Mouse (Mus musculus): ENCODE data around the gene Syndig1.

GRCm38 (mm10) chr2:149923561-149923960 is 94.5 kb downstream of the Syndig1 start:
- TF ChIP-seq POLR2A (IDR thresholded peaks at IDR 0.05; ENCODE audit: control insufficient read depth in 1 of 2, insufficient read depth in 1 of 2, low read depth in 1 of 2, low read length in 2 of 2, poor library complexity in 1 of 2) (no peak), RCOR1 (IDR thresholded peaks at IDR 0.05; ENCODE audit: low read depth, low read length) (no peak), CTCF (IDR thresholded peaks at IDR 0.05 in 2 of 3, conservative IDR thresholded peaks at IDR 0.05 in 1 of 3; ENCODE audit: control insufficient read depth in 1 of 3, insufficient read depth in 1 of 3, low read depth in 2 of 3, low read length in 3 of 3, poor library complexity in 1 of 3, severe bottlenecking in 1 of 3) (no peak), MYB (IDR thresholded peaks at IDR 0.05; ENCODE audit: low read depth, low read length) (no peak), GATA1 (IDR thresholded peaks at IDR 0.05; ENCODE audit: low read depth, low read length) (no peak), MXI1 (IDR thresholded peaks at IDR 0.05; ENCODE audit: low read depth, low read length) (no peak), EP300 (IDR thresholded peaks at IDR 0.05; ENCODE audit: low read depth in 1 of 2, low read length in 2 of 2) (no peak), SIN3A (IDR thresholded peaks at IDR 0.05; ENCODE audit: low read length) (no peak), POLR2AphosphoS2 (IDR thresholded peaks at IDR 0.05; ENCODE audit: low read length) (no peak), RAD21 (IDR thresholded peaks at IDR 0.05; ENCODE audit: low read depth, low read length) (no peak), ZC3H11A (IDR thresholded peaks at IDR 0.05; ENCODE audit: low read depth, low read length) (no peak), JUND (IDR thresholded peaks at IDR 0.05; ENCODE audit: low read depth, low read length) (no peak)
